Mouse (Mus musculus) C2C12 (cell line): Measurements from ENCODE around the gene Tsc22d2.

ENCODE experiments used
- CEBPB ChIP-seq: IDR thresholded peaks from one replicate; pipeline ENCODE4 v1.6.1; 2011; ENCODE audit warnings: low read depth, mild to moderate bottlenecking, control low read depth, moderate library complexity
- CTCF ChIP-seq: IDR thresholded peaks from one replicate; pipeline ENCODE4 v1.5.1; 2011; ENCODE audit not compliant: control insufficient read depth, insufficient read depth, insufficient read length
- MAX ChIP-seq: IDR thresholded peaks from one replicate; pipeline ENCODE4 v1.6.1; 2011; ENCODE audit warnings: mild to moderate bottlenecking, control low read depth
- MYOD1 ChIP-seq: IDR thresholded peaks from one replicate; pipeline ENCODE4 v1.6.1; 2011; ENCODE audit warnings: low read depth; ENCODE audit not compliant: control insufficient read depth, insufficient read length
- MYOG ChIP-seq: IDR thresholded peaks from one replicate; pipeline ENCODE4 v1.6.1; 2011; ENCODE audit not compliant: control insufficient read depth, insufficient read length; ENCODE audit errors: extremely low read depth
- USF1 ChIP-seq: IDR thresholded peaks from one replicate; pipeline ENCODE4 v1.6.1; 2011; ENCODE audit warnings: low read depth, mild to moderate bottlenecking, control low read depth, moderate library complexity

DNA sequence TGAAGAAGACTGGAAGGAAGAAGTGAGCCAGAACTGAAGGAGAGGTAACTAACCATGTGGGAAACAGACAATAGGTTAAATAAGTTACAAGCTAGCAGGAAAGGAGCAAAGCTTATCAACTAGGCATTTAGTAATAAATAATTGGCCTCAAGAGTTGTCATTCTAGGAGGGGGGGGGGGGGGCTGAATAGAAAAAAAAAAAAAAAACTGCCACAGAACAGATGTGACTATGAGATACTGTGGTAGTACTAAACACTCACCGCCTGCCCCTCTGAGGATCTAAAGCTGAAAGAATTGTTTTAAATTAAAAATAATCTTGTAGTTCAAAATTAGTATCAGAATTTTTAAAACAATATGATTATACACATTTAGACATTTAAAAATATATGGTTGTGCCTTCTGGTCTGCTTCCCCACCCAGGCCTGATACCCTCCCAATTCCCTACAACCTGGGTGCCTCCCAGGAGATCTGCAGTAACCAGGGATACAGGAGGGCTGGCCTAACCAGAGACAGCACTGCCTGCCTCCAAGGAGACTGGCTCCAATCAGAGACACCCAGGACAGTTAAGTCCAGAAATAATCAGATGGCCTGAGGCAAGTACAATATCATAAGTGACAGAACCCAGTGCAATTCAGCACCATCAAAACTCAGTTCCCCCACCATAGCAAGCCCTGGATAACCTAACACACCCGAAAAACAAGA is 64.4 kb downstream of the Tsc22d2 start:
- no peak for TF ChIP-seq CTCF
- no peak for TF ChIP-seq MAX
- no peak for TF ChIP-seq CEBPB
- no peak for TF ChIP-seq MYOG
- no peak for TF ChIP-seq USF1
- TF ChIP-seq MYOD1 = no peak
